Mouse (Mus musculus) cerebellum, adult 18-20 months (tissue): ENCODE data around the gene Pde6c.

Source experiments
- DNase-seq, 2 experiments: peaks; one replicate each; pipeline ENCODE4 v3.0.0; 2021

Pde6c gene

GRCm38 (mm10) chr19:38143540-38144271 lies 11.1 kb downstream of the Pde6c start:
- DNase-seq, result no peak

- DNase-seq, result no peak
These were observed 23.7 kb downstream of the Pde6c start for GRCm38 (mm10) chr19:38156243-38156642.

GRCm38 (mm10) chr19:38161648-38162354 lies 29.2 kb downstream of the Pde6c start:
- no peak for DNase-seq

DNA sequence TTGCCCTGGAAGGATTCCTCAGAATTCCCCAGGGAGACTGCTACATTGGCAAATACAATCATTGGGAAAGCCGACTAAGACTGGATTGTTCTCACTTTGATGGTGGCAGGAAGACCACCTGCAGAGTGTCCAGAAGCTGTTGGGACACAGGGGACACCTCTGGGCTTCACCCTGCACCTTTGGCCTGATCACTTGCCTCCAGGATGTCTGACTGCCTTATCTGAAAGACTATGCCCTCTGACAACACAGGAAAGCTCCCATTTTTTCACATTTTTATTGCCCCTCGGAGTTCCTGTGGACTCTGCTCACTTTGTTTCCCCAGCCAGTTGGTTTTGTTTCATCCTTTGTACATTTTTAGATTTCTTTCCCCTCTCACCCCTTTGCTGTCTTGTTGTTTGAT lies 32.1 kb downstream of the Pde6c start:
- no peak for DNase-seq

DNA sequence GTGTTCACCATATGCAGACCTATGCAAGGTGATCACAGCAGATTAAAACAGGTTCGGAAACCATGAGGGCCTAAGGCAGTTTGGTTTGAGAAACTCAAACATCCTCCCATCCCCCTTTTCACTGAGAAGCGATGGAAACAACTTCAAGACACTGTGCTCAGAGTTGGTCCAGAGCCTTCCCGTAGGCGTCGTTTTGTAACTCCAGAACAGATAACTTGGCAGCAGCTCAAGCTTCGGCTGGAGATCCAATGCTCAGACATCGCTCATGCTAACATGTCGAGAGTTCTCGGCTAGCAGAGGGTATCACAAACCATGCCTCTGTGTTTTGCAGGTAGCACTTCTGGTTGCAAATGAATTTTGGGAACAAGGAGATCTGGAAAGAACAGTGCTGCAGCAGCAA lies 47.1 kb downstream of the Pde6c start:
- no peak for DNase-seq

GRCm38 (mm10) chr19:38186631-38187344 lies 54.2 kb downstream of the Pde6c start:
- no peak for DNase-seq

DNA sequence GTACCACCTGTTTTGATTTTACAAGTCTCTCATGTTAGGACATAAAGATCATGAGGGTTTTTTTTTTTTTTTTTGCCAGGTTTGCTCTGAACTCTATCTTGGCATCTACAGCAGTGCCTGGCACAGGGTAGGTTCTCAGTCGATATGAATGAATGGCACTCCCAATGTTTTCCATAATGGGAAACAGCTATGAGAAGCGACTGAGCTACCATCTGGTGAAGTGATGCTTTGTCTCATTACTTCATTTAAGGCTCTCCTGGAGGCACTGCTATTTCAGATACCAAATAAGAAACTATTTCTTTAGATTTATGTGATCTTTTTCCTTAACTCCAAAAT lies 54.7 kb downstream of the Pde6c start:
- DNase-seq, result no peak

DNA sequence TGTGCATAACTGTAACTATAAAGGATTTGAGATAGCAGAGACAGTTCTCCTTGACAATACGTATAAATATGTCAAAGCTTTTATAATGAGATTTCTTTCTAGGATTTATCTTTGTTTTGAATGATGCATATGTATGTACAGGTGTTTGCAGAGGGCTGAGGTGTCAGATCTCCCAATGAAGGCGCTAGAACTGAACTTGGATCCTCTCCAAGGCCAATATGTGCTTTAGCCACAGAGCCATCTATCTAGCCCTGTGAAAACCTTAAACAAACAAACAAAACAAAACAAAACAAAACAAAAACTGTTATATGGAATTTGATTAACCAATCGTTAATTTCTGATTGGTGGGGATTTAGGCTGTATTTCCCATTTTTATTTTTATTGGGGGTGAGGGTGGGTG lies 58.0 kb downstream of the Pde6c start:
- DNase-seq, result no peak

GRCm38 (mm10) chr19:38191446-38191845 lies 58.9 kb downstream of the Pde6c start:
- DNase-seq, result no peak

- no peak for DNase-seq
These were observed 62.7 kb downstream of the Pde6c start for GRCm38 (mm10) chr19:38195245-38195644.

- no peak for DNase-seq
These were observed 66.2 kb downstream of the Pde6c start for GRCm38 (mm10) chr19:38198731-38199130.

GRCm38 (mm10) chr19:38206669-38207068 lies 74.1 kb downstream of the Pde6c start:
- peak; percentile 16 to 23 for DNase-seq

DNA sequence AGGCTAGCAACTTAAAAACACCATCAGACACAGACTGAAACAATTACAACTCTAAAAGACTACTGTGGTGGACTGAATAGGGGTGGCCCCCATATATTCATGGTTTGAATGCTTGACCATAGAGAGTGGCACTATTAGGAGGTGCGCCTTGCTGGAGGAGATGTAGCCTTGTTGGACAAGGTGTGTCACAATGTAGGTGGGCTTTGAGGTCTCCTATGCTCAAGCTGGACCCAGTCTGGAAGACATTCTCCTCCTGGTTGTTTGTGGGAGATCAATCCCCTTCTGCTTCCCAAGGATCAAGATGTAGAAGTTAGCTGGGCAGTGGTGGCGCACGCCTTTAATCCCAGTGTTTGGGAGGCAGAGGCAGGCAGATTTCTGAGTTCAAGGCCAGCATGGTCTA lies 85.1 kb downstream of the Pde6c start:
- DNase-seq, result no peak

GRCm38 (mm10) chr19:38223356-38223904 lies 90.8 kb downstream of the Pde6c start:
- DNase-seq, result peak in 1 of 2 experiments; percentile 29

GRCm38 (mm10) chr19:38223905-38224684 lies 91.5 kb downstream of the Pde6c start, which contains the start of gene Fra10ac1:
Gene Fra10ac1 (minus strand): TSS chr19:38224156.
- DNase-seq, result peak; percentile 89 to 96

- peak; percentile 53 to 63 for DNase-seq
These were observed 92.1 kb downstream of the Pde6c start for GRCm38 (mm10) chr19:38224685-38225060.

DNA sequence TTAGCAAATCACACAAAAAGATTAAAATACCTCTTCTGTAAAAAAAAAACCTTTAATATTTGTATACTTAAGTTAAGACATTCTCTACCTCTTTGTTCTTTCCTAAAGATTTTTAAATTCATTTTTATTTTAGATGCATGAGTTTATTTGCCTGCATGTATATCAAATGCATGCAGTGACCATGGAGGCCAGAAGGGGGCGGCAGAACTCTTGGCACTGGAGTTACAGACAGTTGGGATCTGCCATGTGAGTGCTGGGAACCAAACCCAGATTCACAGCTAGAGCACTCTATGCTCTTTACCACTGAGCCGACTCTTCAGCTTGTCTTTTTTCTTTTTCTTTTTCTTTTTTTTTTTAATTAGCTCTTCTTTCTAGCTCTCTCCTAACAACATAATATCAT lies 96.1 kb downstream of the Pde6c start:
- DNase-seq, result peak in 1 of 2 experiments; percentile 30

- no peak for DNase-seq
These were observed 99.5 kb downstream of the Pde6c start for GRCm38 (mm10) chr19:38232087-38232486.

DNA sequence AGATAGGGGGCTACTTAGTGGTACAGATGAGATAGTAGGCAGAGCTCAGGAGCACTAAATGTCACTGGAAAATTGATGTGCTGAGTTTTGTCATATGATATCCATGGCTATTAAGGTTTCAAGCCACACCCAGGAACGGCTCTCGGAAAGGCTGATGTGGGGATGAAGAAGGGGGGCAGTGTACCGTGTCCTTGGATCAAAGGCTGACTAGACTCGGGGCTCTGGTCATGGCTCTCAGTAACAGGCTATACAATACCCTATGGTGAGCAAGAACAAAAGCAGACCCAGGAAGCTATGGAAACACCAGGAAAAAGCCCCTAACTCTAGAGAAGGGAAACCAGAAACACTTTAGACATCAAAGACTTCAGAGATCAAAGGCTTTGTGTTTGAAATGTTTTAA lies 99.9 kb downstream of the Pde6c start:
- DNase-seq, result no peak
